Mouse (Mus musculus) liver, embryonic 15.5 days (tissue): Measurements from ENCODE around the gene Ppp1r3f. TPM values are rescaled to one million over a fixed set of nuclear protein-coding genes. Genes with fewer than 3 reads are reported as not detected.

Experiments
- ATAC-seq: fragments of 200-750 bp; cut with Nextera tagmentation; 2 replicates; pipeline ENCODE4 v1.8.0; 2017; ENCODE audit warnings: moderate number of reproducible peaks, mild to moderate bottlenecking, moderate library complexity; ENCODE audit not compliant: insufficient read depth
- H3K27ac ChIP-seq: fragments of 300-500 bp; sonication (generic); replicated peaks from 2 replicates; pipeline ENCODE4 v1.5.1; 2015; ENCODE audit warnings: mild to moderate bottlenecking, inconsistent platforms
- H3K27me3 ChIP-seq: fragments of 300-500 bp; sonication (generic); 2 replicates; pipeline ENCODE4 v1.6.1; 2015; ENCODE audit warnings: mild to moderate bottlenecking, inconsistent platforms
- H3K36me3 ChIP-seq: fragments of 300-500 bp; sonication (generic); replicated peaks from 2 replicates; pipeline ENCODE4 v1.6.1; 2015; ENCODE audit warnings: moderate library complexity, mild to moderate bottlenecking, inconsistent platforms
- H3K4me1 ChIP-seq: fragments of 300-500 bp; sonication (generic); replicated peaks from 2 replicates; pipeline ENCODE4 v1.6.1; 2015; ENCODE audit warnings: inconsistent platforms
- H3K4me2 ChIP-seq: fragments of 300-500 bp; sonication (generic); 2 replicates; pipeline ENCODE4 v1.6.1; 2015; ENCODE audit warnings: moderate library complexity, mild to moderate bottlenecking, inconsistent platforms
- H3K4me3 ChIP-seq: fragments of 300-500 bp; sonication (generic); replicated peaks from 2 replicates; pipeline ENCODE4 v1.5.1; 2015; ENCODE audit warnings: mild to moderate bottlenecking, inconsistent platforms
- H3K9ac ChIP-seq: fragments of 300-500 bp; sonication (generic); 2 replicates; pipeline ENCODE4 v1.6.1; 2015; ENCODE audit warnings: moderate library complexity, mild to moderate bottlenecking, inconsistent platforms
- H3K9me3 ChIP-seq: fragments of 300-500 bp; sonication (generic); replicated peaks from 2 replicates; pipeline ENCODE4 v1.6.1; 2016; ENCODE audit warnings: inconsistent platforms
- WGBS: fragments of 180-500 bp; shearing (Covaris S2); methylation state at CpG from one replicate; pipeline ENCODE4 v1.1.7; 2015; ENCODE audit warnings: mixed read lengths; ENCODE audit not compliant: insufficient replicate concordance; 5-methylcytosine and 5-hydroxymethylcytosine counted together
- polyA plus RNA-seq: library from polyadenylated mRNA; unstranded; fragments of >200 nt; fragmentation: Nextera tagmentation; extraction: Ambion mirVana; gene quantifications from 2 replicates; pipeline ENCODE4 v1.2.1, GENCODE M21; 2015

The Ppp1r3f gene
- polyA plus RNA-seq, 1 experiment from 2014 or later = 0.06 TPM

DNA sequence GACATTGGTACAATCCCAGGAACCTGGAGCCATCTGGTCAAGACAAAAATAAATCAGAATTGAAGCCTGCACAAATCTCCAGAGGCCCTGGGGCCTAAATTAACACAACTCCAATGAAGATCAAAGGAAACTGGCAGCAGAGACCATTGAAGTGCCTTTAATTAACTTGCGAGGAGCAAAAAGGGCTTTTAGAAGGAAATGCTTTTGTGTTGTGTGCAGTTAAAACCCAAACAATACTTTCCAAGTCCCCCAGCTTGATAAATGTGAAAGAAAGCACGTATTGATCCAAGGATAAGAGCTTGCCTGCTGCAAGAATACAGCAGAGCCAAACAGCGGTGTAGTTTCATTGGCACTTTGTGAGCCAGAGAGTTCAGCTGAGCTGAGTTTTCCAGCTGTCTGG, 49.1 kb downstream of the Ppp1r3f start:
- Histone ChIP-seq H3K27ac (no peak overlapping the region), H3K4me3 (no peak overlapping the region), H3K9ac (no peak overlapping the region), H3K4me2 (no peak overlapping the region), H3K27me3 (no peaks in the 10 kb centered on the region), H3K9me3 (no peaks in the 10 kb centered on the region), H3K36me3 (no peaks in the 10 kb centered on the region), H3K4me1 (no peaks in the 10 kb centered on the region)
- WGBS = 48% methylated on average over 3 of the region's 3 CpGs
- ATAC-seq = no peak

Other genes starting within 250 kb of the Ppp1r3f start
- 0.07 TPM in 2 replicates for gene Usp27x, start 198.5 kb downstream of the Ppp1r3f start, polyA plus RNA-seq
- 0.02 and 0.23 TPM in 2 replicates for gene Foxp3, start 639 bp downstream of the Ppp1r3f start, polyA plus RNA-seq
- 18.0 and 19.8 TPM in 2 replicates for gene Ccdc22, start 31.2 kb upstream of the Ppp1r3f start, polyA plus RNA-seq
- gene Cacna1f, start 32.8 kb upstream of the Ppp1r3f start, polyA plus RNA-seq = 0.07 and 0.09 TPM in 2 replicates
- gene Syp, start 64.2 kb upstream of the Ppp1r3f start, polyA plus RNA-seq = 0.33 and 0.36 TPM in 2 replicates
- 1.1 and 1.5 TPM in 2 replicates for gene Prickle3, start 83.0 kb upstream of the Ppp1r3f start, polyA plus RNA-seq
- 27.5 and 28.8 TPM in 2 replicates for gene Plp2, start 97.1 kb upstream of the Ppp1r3f start, polyA plus RNA-seq
- gene Magix, start 107.0 kb upstream of the Ppp1r3f start, polyA plus RNA-seq = 0.09 and 0.12 TPM in 2 replicates
- gene Gpkow, start 122.8 kb upstream of the Ppp1r3f start, polyA plus RNA-seq = 13.3 and 14.1 TPM in 2 replicates
- gene Wdr45, start 140.1 kb upstream of the Ppp1r3f start, polyA plus RNA-seq = 16.0 and 17.5 TPM in 2 replicates
- 0.31 TPM in 1 of 2 replicates, not detected in the other for gene Gm45208, start 148.0 kb upstream of the Ppp1r3f start, polyA plus RNA-seq
- gene Praf2, start 154.2 kb upstream of the Ppp1r3f start, polyA plus RNA-seq = 5.6 and 5.8 TPM in 2 replicates
- gene Ccdc120, start 176.6 kb upstream of the Ppp1r3f start, polyA plus RNA-seq = 0.92 and 1.5 TPM in 2 replicates
- 9.2 and 11.8 TPM in 2 replicates for gene Tfe3, start 188.3 kb upstream of the Ppp1r3f start, polyA plus RNA-seq
- 25.5 and 27.4 TPM in 2 replicates for gene Gripap1, start 215.5 kb upstream of the Ppp1r3f start, polyA plus RNA-seq
- gene Kcnd1, start 248.0 kb upstream of the Ppp1r3f start, polyA plus RNA-seq = 0.18 and 0.37 TPM in 2 replicates